Mouse (Mus musculus) kidney, postnatal 4 days (tissue): ENCODE results near the gene Speer4f1.
"Not testable (repeated sequence)": the region's sequence is repeated elsewhere in the genome, so short reads cannot be mapped to it uniquely, and the experiment has no call there.

Source experiments
- DNase-seq, 2 experiments: peaks; one replicate each; pipeline ENCODE4 v3.0.0; 2021; ENCODE audit warnings: mixed read lengths in 2 of 2

Gene Speer4f1

GRCm38 (mm10) chr5:17475798-17476197, at the start of gene Speer4f1:
TSS of gene Speer4f1 (plus strand) at chr5:17476098.
- DNase-seq = not testable (repeated sequence)

DNA sequence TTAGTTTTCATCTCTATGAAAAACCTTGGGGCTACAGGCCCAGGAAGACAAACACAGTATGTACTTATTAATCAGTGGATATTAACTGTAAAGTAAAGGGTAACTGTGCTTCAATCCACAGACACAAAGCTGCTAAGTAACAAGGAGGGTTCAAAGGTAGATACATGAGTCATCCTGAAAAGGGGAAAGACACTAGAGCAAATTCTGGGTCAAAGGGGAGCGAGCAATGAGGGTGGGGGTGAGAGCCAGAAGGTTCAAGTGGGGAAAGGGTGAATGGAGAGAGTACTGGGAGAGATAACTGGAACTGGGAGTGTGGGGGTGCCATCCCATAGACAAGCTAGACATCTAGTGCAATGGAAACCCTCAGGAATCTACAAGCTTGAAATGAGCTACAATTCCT, 49.0 kb upstream of the Speer4f1 start:
- DNase-seq = no peak

DNA sequence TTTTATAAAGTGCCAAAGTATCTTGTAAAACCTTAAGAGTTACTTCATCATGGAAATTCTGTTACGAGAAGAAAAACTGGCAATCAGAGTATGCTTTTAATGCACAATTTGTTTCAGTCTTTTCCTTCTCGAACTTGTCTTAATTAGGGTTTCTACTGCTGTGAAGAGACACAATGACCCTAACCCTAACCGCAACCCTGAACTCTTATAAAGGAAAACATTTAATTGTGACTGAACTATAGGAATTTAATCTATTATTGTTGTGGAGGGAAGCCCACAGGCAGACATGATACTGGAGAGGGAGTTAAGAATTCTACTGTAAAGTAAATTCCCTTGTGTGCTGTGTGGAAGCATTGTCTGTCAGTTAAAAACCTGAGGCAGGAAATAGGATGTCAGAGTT, 41.2 kb upstream of the Speer4f1 start:
- DNase-seq = no peak

- DNase-seq = no peak
Observed at GRCm38 (mm10) chr5:17436209-17436608, 39.7 kb upstream of the Speer4f1 start.

GRCm38 (mm10) chr5:17439487-17440102, 36.3 kb upstream of the Speer4f1 start:
- DNase-seq = no peak

GRCm38 (mm10) chr5:17454059-17454458, 21.8 kb upstream of the Speer4f1 start:
- no peak for DNase-seq

DNA sequence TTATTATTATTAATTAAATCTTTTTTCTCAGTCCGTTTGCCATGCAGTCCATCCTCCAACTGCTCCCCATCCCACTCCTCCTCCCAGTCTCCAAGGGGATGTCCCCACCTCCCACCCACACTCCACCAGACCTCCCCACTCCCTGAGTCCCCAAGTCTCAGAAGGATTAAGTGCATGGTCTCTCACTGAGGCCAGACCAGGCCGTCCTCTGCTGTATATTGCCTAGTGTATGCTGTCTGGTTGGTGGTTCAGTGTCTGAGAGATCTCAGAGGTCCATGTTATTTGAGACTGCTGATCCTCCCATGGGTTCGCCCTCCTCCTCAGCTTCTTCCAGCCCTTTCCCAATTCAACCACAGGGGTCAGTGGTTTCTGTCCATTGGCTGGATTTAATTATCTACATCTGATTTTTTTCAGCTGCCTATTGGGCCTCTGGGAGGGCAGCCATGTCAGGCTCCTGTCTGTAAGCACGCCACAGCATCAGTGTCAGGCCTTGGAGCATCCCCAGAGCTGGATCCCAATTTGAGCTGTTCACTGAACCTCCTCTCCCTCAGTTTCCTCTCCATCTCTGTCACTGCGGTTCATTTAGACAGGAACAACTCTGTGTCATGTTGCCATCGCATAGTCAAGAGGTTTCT, 20.8 kb upstream of the Speer4f1 start:
- DNase-seq = no peak

- DNase-seq = no peak
Observed at GRCm38 (mm10) chr5:17456671-17457070, 19.2 kb upstream of the Speer4f1 start.

DNA sequence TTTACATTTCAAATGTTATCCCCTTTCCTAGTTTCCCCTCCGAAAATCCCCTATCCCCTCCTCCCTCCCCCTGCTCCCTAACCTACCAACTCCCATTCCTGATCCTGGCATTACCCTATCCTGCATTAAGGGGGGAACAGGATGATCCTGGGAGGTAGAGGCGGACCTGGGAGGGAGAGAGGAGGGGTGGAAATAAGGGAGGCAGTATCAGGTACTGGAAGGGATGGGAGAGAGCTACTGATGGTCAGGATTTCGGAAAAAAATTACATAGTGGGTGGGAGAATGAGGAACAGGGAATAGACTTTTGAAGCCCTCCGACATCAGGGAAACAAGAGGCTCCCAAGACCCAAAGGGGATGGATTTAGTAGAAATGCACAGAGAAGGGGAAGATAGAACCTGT, 7.8 kb upstream of the Speer4f1 start:
- DNase-seq = not testable (repeated sequence)

- no peak for DNase-seq
Observed at GRCm38 (mm10) chr5:17476476-17476875, 578 bp downstream of the Speer4f1 start.

- no peak for DNase-seq
Observed at GRCm38 (mm10) chr5:17489894-17490293, 14.0 kb downstream of the Speer4f1 start.

DNA sequence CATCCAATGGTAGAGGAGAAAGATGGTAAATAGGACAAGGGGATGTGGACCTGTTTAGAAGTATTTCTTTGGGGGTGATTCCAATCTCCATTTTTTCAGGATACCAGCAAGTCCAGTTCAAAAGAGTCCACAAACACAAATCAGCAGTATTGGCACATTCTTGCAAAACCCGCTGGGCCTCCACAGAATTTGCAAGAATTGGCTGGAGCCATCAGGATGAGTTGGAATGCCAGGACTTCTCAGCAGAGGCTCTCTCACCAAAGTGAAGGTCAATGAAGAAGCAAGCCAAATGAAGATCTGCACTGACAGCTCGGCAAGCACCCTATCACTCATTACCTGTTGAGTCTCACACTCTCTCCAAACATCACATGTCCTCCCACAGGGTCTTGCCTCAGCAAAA, 19.7 kb downstream of the Speer4f1 start:
- no peak for DNase-seq

DNA sequence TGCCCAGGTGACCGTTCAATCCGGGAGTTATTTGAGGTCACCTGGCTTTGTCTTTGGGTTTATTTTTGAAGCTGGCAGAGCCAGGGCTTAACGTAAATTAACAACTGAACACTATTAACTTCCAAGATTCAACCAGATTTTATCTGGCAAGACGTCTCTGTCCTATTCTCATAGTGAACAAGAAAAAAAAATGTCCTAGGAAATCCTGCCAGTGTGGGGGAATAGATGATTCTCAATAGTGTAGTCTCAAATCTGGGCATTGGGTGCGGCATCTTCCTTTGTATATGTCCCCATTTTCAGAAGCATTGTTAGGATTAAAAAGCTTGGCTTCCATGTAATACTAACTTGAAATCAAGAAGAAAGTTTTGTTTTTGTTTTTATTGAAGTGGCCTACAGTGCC, 20.8 kb downstream of the Speer4f1 start:
- no peak for DNase-seq

GRCm38 (mm10) chr5:17499873-17500329, 24.0 kb downstream of the Speer4f1 start:
- no peak for DNase-seq

- DNase-seq = no peak
Observed at GRCm38 (mm10) chr5:17500866-17501265, 25.0 kb downstream of the Speer4f1 start.

DNA sequence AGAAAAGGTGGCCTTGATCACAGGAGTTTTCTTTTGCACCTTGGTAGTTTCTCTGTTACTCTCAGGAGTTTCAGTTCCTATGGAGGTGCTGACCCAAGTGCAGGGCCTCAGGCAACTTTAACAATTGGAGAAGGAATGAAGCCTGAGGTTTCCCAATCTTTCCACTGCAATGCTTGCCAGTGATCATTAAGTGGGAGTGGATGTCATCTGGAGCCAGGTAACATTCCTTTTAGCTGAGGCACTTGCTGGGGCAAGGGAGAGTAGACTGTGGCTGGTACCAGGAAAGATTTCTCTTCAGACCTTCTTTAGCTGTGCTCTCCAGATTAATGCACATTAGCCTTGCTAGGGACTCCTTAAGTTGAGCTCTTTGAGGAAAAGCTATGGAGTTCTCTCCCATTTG, 29.6 kb downstream of the Speer4f1 start:
- DNase-seq = no peak

DNA sequence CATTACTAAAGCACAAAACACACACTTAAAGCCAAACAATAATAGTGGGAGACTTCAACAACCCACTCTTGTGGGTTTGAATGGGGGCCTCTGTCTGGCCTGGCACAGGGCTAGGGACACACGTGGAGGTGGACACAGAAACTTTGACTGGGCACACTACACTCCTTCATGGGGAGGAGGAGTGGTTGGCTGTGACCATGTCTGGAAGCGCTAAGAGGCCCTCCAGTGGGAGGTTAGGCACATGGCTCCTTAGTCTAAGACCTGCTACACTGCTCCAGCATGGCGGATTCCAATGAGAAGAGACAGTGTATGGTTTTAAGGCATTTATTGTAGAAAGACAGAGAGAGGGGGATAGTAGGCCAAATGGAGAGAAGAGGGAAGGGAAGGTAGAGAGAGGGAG, 32.1 kb downstream of the Speer4f1 start:
- DNase-seq = no peak
